Mouse (Mus musculus) right cerebral cortex, postnatal 14 days (tissue): ENCODE measurements at regions not wholly inside any gene's neighbourhood (a gene's known extent, or its start where the extent isn't known, plus 50 kb on each side); places are given as distances from the start of the nearest gene placed in this dataset.

ENCODE experiments used
- DNase-seq: peaks from one replicate; pipeline ENCODE4 v3.0.0; 2022

DNA sequence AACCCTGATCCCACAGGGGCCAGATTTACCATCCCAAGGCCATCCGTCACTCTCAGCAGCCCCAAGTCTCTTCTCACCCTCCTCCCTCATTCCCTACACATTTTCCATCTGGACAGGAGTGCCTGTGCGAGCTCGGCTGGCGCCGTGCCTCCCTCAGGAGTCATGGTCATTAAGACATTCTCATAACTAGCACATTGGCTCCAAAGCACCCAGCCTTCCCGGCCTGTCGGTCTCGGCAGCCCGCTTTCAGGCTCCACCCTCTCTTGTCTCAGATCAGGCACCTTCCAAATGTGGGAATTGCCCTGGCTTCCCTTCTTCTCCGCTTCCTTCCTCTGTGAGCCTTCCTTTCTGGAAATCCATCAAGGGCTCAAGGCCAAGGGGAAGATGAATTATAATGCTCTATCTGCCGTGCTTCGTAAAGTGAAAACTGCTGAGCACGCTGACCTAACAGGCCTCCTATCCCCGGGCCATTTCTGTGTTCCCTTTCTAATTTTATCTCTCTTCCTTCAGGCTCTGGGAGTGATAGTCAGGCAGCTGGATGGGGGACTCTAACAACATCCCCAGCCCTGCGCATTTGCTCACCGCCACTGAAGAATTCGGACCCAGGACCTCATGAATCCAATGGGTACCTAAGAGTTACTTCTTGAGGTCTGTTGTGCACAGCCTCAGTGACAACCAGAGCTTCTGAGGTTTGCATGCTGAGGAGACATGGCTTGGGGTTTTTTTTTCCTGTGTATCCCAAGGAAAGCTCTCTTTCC lies 130.2 kb upstream of the Six2 start:
- DNase-seq: no peak

DNA sequence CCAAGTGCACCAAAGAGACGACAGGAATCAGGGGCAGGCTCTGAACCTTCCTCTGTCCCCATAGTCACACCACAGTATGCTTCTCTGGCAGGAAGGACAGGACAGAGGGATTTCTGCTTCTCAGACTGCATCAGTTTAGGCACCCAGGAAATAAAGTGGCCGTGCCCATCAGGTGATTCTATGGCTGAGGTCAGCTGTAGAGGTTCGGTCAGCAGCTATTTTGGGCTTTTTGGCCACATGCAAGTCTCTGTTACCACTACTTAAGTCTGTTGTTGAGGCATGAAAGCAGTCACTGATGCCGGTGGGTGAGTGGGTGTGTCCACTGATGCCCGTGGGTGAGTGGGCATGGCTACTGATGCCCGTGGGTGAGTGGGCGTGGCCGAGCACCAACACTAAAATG lies 128.4 kb upstream of the Six2 start:
- no peak for DNase-seq

DNA sequence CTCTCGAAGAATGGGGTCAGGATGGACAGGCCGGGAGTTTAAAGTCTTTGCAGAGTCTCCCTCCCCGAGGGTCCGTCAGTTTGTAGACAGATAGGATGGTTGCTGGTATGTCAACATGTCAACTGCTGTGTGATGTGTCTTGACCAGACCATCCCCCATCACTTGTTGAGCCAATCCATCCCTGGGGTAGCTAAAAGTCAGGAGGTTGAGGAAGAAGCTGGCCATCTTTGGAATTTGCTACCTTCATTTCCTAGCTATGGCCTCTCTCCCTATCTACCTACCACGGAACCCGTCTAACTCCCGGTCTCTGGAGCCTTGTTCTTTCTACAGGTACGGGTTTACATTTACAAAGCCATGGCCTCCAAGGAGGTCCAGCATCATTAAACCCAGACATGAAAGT lies 128.0 kb upstream of the Six2 start:
- DNase-seq: no peak

DNA sequence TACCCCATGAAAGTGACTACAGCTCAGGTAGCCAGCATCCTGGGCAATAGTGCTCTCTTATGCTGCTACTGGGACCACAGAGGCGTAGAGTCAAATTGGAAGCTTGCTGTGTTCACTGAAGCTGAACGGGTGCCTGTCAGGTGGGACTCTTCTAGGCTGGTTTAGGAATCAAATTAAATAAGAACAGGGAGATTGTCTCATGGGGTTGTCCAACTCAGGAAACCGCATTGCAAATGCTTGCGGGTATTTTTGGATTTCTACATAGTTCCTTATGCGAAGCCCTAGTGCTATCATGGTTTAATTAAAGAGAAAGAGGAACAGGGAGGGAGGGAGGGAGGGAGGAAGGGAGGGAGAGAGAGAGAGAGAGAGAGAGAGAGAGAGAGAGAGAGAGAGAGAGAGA lies 120.5 kb upstream of the Six2 start:
- no peak for DNase-seq

DNA sequence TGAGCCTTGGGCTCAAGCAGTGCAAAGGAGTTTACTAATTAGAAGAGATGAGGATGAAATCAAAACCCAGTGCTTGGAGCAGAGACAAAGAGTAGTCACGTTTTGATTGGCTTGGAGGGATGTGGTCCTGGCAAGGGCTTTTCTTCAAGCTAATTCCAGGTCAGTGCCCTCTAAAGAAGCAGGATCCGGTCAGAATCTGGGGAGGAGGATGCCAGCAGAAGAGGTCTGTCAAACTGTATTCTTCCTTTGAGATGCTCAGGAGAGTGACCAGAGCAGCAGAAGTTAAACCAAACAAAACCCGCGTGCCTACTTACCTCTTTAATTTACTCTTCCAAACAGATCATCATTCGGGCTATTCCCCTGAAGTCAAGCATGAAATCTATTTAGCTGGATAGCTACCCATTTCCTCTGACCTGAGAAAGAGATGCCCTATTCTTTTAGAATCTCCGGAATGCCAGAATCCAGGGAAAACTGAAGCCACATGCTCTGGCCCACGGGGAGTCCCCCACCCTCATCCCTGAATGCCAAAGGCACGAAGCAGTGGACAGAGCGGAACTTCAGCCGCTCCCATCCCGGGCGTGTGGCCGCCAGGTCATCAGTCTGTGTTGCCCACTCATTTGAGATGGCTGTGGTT lies 117.8 kb upstream of the Six2 start:
- DNase-seq: no peak

DNA sequence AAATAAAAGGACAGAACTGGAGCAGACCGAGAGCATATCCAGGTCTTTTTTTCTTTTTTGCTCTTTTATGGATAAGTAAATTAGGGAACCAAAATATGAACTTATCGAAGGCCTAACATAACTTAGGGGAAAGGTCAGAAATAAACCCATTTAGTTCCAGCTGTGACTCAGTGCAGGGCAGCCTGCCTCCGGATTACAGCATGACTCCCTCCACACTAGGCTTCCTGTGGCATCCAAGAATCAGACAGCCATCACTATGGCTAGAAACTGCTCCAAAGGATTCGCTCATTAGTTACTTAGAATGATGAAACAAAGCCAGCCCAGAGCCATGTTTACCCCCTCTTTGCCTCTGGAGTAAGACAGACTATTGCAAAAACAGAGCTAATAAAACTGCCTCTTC lies 116.6 kb upstream of the Six2 start:
- no peak for DNase-seq

DNA sequence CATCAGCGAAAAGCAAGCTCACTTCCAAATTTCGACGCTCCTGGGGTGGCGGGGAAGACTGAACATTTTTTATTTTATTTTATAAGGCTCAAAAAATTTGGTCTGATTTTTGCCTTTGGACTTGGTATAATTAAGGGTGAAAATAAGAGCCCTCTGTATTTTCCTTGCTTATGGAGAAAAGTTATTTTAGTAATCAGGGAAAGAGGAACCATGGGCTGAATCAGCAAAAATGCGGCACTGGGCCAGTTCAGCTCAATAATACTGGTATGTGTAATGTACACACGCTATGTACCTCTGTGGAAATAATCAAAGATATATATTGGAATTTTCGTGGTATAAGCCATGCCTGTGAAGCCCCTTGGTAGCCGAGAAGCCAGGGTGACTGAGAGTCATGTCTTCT lies 113.7 kb upstream of the Six2 start:
- no peak for DNase-seq

DNA sequence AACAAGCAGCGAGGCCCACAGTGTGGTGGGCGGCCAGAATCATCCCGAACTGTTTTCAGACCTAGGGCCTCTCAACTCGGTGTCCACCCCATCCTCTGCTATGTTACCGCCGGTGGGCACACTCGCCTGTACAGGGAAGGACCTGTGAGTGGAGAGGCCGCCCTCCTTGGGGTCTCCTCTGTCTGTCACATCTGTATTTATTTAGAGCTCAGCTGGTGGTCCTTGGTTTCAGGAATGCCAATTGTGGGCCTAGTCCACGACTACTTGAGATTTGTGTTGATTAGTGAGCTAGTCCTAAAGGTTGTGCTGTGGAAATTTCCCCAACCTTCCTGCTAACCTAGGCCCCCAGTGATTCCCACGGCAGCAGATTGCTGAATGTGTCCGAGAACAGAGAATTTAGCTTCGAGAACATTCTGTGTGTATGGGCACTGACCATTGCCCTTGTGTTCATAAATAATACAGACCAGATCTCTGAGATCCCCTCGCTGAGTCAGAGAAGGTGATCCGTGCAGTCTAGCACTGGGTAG lies 113.1 kb upstream of the Six2 start:
- DNase-seq: no peak

DNA sequence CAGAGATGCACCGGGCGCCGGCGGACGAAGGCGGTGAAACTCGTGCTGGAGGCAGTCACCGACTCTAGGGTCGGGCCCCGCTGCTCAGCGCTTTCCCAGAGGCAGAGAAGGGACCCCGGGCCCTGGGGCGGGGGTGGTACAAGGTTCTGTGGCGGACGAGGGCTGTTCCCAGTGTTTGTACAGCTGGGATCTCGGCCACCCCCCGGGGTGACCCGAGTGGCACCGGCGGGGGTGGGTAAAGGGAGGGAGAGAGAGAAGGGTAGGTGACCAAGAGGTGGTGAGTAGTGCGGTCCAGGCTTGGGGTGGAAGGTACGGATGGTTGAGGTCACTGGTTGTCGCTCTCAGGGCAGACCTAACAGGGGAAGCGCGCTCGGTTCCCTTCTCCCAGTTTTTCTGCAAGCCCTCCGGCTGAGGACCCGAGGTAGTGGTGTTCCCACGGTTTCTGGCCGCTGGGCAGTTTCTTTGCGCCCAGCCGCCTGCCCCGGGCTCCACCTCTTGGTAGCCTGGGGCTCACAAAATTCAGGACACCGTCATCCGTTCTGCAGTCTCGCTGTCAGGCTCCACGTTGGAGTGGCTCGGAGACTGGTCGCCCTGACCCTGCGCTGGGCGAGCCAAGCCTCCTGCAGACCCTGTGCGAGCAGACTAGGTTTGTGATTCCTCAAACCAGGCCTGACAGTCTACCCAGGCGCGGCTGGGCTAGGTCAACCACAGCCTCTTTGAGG lies 112.4 kb upstream of the Six2 start:
- DNase-seq: no peak

DNA sequence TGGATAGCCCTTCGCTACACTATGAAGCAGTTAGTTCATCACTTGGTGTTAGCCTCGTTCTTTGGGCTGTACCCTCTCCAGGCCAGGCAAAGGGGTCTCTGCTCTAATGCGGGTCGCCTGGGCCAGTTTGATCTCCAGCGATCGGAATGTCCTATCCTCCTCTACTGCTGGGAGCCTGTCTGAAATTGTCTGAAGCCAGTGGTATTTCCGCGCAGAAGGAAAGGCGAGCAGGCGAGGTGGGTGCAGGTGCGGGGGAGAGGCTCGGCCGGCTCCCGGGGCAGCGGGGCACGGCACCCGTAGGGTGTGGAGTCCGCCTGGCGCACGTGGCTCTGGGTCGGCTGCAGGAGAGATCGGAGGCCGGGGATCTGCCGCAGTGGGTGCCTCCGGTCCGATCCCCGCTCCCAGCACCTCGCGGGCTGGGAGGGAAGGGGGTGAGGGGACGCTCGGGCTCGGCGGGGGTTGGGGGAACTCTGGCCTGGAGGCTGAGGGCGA lies 111.8 kb upstream of the Six2 start:
- no peak for DNase-seq

DNA sequence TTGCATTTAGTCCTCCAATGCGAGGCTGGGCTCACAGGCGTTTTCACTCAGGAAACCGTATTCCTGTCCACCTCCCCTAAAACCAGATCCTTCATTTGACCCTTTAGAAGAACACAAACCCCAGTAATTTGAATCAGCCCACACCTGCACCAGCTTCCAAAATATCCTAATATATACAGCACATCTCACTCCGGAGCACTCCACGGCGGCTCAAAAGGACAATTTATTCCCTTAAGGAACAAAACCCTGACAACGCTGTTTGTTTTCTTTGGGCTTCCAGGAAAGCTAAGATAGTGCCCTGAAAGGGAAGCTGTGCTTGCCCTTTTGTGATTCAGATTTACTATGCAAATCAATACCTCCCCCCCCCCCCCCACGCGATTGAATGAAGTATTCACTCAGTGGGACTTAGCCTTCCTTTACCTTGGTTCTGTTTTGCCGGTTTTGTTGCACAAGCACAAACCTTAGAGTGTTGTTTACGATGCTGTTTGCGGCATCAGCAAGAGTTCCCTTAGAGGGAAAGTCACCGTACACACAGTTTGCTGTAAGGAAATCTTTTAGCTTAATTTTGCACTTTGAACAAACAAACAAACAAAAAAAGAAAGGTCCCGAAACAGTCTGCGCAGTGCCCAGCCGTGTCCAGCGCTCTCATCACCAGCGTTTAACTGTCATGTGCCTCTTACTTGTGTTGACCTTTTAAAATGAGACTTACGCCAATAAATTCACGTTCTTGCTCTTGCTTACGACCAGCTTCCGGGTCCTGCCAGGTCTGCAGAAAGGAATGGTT lies 111.2 kb upstream of the Six2 start:
- no peak for DNase-seq

DNA sequence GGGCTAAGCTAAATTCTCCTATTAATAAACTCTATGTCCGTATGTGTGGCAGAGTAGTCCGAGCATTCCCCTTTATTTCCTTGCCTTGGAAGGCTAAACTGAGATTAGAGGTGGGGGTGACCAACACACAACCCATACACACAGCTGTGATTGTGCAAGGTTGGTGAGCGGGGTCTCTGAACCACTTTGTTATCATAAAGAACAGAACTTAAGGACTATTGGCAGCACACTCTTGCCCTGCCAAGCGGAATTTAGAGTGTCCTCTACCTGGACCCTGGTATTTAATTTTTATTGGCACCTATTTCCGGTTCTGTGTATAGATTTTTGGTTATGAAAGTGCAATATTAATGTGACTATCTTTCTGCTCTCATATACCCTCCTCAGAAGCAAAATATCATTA lies 109.7 kb upstream of the Six2 start:
- no peak for DNase-seq

DNA sequence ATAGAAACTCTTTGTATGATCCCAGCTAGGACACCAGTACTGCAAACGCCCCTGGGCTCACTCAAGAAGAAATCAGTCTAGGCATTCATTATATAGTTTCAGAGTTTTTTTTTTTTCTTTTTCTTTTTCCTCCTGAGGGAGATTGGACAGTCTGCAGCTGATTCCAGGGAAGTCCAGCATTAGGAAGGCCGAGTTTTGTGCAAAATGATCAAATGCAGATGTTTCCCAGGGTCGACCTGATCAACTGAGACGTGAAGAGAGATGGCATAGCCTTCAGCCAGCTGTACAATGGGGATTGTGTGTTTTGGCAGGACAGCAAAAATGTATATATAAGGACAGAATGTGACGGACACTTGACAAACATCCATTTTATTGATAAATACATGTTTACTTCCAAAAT lies 107.7 kb upstream of the Six2 start:
- DNase-seq: no peak

DNA sequence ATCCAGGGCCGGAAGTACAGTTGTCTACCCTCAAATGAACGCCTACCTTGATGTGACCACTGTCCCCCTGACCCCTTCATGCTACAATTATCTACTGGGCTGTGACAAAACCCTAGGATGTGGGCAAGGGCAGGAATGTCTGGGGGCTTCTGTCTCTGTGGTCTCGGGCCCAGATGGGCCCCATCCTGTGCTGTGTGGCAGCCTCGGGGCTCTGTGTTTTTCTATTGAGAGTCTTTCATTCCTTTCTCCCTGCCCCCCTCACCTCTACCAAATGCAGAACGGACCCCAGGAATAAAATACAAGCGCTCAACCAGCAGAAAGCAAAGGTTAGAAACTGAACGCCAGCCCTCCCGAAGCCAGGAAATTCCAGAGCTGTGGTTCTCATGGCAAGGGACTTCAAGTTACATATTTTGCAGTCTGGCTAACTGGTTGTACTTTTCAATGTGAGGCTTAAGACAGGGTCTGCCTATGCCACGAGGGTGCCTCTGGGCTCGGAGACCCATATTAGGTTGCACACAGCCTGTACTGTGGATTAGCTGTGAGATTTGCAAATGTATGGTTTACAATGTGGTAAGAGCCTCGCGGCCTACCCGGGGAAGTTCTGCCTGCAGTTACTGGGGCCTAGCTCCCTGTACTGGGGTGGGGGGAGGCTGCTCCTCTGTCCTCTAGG lies 97.7 kb upstream of the Six2 start:
- no peak for DNase-seq

DNA sequence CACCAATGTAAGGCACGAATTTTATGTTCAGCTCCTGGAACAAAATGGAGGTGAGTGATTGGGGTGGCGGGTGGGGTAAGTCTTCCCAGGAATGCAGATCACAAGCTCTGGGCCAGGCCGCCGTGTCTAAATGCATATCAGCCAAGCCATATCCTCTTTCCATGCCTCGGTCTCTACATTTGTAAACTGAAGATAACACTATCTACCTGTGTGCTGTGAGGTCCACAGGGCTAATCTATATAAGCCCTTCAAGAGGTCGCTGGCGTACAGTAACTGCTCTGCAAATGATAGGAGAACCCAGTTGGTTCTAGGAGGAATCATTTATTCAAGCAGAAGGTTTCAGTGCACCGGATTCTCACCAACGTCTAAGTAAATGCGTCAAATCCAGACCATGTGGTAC lies 92.4 kb upstream of the Six2 start:
- DNase-seq: no peak

DNA sequence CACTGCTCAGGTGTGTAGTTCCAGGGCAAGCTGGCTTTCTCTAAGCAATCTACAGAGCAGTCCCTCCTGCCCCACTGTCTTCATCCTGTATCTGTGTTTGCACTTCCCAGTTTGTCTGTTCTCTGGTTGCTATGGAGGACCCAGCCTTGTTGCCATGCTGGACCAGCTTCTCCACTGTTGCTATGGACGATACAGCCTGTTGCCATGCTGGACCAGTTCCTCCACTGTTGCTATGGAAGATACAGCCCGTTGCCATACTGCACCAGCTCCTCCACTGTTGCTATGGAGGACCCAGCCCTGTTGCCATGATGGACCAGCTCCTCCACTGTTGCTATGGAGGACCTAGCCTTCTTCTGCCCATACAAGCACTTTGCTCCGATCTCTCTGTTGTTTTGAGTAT lies 88.8 kb upstream of the Six2 start:
- DNase-seq: peak; percentile 28

DNA sequence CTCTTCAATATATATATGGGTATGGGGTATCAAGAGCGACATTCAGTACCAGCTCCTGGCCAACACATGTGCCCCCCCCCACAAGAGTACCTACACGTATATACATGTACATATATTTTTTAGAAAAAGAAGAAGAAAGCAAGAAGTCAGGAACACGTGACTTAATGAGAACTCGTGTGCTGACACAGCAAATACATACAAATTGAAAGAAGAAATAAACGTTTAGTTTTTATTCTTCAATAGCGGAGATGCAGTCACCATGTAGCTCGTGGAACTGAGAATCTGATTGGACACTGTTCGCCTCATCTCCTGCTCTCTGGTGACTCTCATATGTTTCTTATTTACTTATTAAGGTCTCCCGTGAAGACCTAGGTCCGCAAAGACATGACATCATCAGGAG lies 80.3 kb upstream of the Six2 start:
- no peak for DNase-seq

DNA sequence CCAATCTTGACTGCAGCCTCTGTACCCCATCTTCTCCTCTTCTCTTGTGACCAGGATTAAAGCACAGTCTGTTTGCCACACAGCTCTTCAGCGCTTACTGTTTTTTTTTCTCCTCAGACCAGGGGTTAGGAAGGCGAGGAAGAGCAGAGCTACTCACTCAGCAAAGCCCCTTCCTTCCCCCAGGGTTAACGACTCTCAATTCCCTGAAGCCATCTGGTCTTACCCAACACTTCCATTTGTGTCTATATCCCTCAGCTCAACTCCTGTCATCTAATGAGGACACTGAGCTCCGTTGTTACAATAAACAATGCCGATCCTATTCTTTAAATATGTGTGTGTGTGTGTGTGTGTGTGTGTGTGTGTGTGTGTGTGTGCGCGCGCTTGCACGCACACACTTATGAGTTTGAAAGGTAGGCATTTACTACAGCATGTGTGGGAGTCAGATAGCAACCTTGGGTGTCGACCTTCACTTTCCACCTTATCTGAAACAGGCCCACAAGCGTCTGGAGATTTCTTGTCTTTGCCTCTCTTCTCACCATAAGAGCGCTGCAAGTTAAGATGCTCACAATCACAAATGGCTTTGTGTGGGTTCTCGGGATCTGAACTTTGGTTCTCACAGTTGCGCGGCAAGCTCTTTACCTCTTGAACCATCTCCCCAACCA lies 79.3 kb upstream of the Six2 start:
- DNase-seq: no peak

DNA sequence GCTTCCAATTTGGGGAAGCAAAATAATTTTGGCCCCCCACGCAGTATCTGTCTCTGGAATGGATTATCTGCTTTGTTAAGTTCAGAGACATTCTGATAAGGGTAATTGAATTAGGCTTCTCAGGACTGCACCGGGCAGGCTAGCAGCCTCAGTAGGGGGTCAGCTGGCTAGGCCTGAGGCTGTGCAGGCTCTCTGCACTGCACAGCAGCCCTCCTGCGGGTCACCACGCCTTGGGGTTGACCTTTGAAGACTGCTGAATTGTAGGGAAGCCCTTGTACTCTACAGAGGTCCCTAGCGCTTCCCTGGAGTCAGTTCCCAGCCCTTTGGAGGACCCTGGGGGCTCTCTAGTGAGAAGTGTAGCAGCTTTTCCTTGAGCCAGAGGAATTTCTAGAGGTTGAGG lies 78.5 kb upstream of the Six2 start:
- no peak for DNase-seq

DNA sequence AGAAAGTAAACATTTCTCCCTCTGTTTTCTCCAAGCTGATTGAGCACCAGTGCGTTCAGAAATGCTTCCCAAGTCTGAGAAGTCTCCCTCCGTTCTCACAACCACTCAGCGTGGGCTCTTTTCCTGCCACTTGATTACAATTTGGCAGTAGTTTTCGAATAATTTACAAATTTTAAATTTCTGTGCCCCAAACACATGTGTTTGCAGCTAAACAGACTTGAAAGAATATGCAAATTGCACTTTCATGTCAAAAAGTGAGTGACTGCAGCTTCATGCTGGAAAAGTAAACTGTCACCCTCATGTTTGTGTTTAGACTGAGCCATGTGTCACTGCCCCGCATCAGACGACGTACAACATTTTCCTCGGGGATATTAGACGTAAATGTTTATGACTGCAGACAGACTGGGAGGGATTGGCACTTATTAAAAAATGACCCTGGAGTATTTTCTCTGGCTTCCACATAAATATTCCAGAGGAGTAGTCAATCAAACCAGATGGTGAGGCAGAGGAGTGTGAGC lies 70.6 kb upstream of the Six2 start:
- DNase-seq: no peak

DNA sequence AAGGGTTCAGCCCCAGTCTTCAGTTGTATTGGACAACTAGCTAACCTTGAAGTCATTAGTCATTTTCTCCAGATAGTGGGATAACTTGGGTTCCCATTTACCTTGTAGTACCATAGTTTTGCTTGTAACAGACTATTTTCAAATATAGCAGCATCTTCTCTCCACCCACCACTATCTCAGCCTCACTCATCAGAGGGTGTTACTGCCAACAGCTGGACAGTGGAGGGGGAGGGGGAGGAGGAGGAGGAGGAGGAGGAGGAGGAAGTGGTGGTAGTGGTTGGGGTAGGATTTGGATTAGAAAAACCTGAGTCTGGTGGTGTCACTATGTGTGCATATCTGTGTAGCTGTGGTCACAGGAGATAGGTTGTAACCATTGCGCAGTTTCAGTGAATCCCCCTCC lies 69.6 kb upstream of the Six2 start:
- no peak for DNase-seq

DNA sequence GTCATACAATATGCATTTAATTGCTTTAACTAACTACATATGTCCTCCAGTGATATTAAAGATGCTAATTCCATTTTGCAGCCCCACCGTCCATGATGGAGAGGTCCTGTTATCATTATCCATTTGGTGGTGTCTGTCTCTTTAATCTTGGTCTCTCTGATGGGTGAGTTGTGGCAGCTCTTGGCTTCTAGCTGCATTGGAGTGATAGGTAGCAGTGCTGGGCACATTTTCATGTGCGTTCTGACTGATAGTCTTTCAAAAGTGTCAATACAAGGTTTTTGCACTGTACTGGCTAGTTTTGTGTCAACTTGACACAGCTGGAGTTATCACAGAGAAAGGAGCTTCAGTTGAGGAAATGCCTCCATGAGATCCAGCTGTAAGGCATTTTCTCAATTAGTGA lies 67.5 kb upstream of the Six2 start:
- DNase-seq: no peak
